9 mouse cellular contexts compared by ENCODE assay signal in the genomic region with DNA sequence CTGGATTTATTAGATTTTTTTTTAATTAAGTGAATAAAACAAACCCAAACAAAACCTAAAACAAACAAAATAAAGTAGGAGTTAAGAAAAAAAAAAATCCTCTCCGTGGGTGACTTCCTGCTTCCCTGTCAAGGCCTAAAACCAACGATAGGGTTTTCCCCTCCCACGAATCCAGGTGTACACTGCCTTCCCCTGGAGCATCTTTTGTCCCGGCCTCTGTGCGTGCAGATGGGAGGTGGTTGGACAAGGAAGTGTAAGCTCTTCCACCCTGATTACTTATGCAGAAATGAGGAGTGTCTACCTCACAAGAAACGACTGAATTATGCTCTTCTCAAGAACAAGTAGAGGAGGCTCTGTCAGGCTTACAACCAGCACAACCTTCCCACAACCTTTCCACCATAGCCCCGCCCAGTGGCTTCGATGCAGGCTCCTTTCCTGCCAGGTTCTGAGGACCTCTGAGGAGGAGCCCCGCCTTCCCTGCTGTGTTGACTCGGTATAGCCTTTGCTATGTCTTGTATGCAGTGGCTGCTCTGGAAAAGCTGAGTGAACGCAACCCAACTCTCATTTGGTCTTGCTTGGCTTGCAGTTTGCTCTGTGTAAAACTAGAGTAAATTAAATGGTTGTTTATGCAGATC. TPM values are rescaled to one million over a fixed set of nuclear protein-coding genes. Genes with fewer than 3 reads are reported as not detected.
A peak's percentile ranks its signal among the peaks of the same experiment; 100 is the strongest.
DNase-seq lines count a peak whose midpoint lies in the region; ATAC-seq lines count a peak whose summit lies in the region.
"Had no signal": no experiment of that assay in that cellular context is flagged by ENCODE, and none has a peak within 500 bp of the region (broad histone marks: within the 10 kb centered on the region; RNA-seq: fewer than 3 reads in every experiment).

No protein-coding gene starts in this region.

- H3K9me3 ChIP-seq in forebrain, embryonic 13.5 days (replicated peaks) = no peaks in the 10 kb centered on the region
- H3K9me3 ChIP-seq in midbrain, embryonic 15.5 days = no peaks in the 10 kb centered on the region

- H3K9ac ChIP-seq in forebrain, embryonic 13.5 days = no peak overlapping the region
- no peak overlapping the region for H3K9ac ChIP-seq in midbrain, embryonic 15.5 days

- DNase-seq in cerebellum, postnatal 10 days = peak; percentile 31 to 45
- peak; percentile 52 for DNase-seq in CD4-positive helper T cell, adult 2 months (ENCODE audit: low read depth, low spot score)
- peak; percentile 12 to 44 for DNase-seq in kidney, postnatal 25 days
- no peak for DNase-seq in frontal cortex, postnatal 10 days (ENCODE audit: low spot score in 2 of 2)
- DNase-seq in left cerebral cortex, adult 18-20 months (ENCODE audit: low spot score in 2 of 2) = no peak

- no peaks in the 10 kb centered on the region for H3K36me3 ChIP-seq in forebrain, embryonic 13.5 days (ENCODE audit: poor library complexity, severe bottlenecking)
- H3K36me3 ChIP-seq in midbrain, embryonic 15.5 days (replicated peaks) = no peaks in the 10 kb centered on the region

- no peak overlapping the region for H3K4me3 ChIP-seq in forebrain, embryonic 13.5 days
- H3K4me3 ChIP-seq in midbrain, embryonic 15.5 days = peak overlapping the region; percentile 19; the same call in 1 of the 2 replicates

- H3K27me3 ChIP-seq in forebrain, embryonic 13.5 days = no peaks in the 10 kb centered on the region
- no peaks in the 10 kb centered on the region for H3K27me3 ChIP-seq in midbrain, embryonic 15.5 days (replicated peaks)

- 16% methylated on average over 11 of the region's 11 CpGs for WGBS in forebrain, embryonic 13.5 days
- WGBS in midbrain, embryonic 15.5 days = 11% methylated on average over 11 of the region's 11 CpGs

- 0 out of 2 replicates have a peak overlapping the region, but pooled peaks have one; percentile 10 for H3K27ac ChIP-seq in forebrain, embryonic 13.5 days
- peak overlapping the region; percentile 74 for H3K27ac ChIP-seq in midbrain, embryonic 15.5 days

- H3K4me1 ChIP-seq in forebrain, embryonic 13.5 days = peaks cover 10% of the 10 kb centered on the region; the same call in 1 of the 2 replicates
- H3K4me1 ChIP-seq in midbrain, embryonic 15.5 days = peaks cover 19% of the 10 kb centered on the region

- H3K4me2 ChIP-seq in forebrain, embryonic 13.5 days = peak overlapping the region; percentile 37
- H3K4me2 ChIP-seq in midbrain, embryonic 15.5 days = peak overlapping the region; percentile 43

- no peak for ATAC-seq in cerebellum, adult (ENCODE audit: insufficient number of reproducible peaks, low FRiP score, low TSS enrichment)
- peak; percentile 48 for ATAC-seq in forebrain, embryonic 13.5 days
- ATAC-seq in midbrain, embryonic 15.5 days (replicated peaks) = peak; percentile 68

RNA-seq across cellular contexts. Expression of gene Abhd12b, which starts 5.2 kb away (rescaled TPM):
- not detected in 2 replicates for polyA plus RNA-seq in forebrain, embryonic 13.5 days (2015; fragmentation: Nextera tagmentation; extraction: Ambion mirVana)
- polyA plus RNA-seq in midbrain, embryonic 15.5 days (2015; fragmentation: Nextera tagmentation; extraction: Ambion mirVana) = 0.27 and 0.28 TPM in 2 replicates
- not detected for total RNA-seq in left cerebral cortex, adult 18-20 months (2021)
- polyA plus RNA-seq: C2C12 had no signal

RNA-seq across cellular contexts. Expression of gene Nin, which starts 35.2 kb away (rescaled TPM):
- 14.1 and 14.5 TPM in 2 replicates for polyA plus RNA-seq in forebrain, embryonic 13.5 days (2015; fragmentation: Nextera tagmentation; extraction: Ambion mirVana)
- polyA plus RNA-seq in midbrain, embryonic 15.5 days (2015; fragmentation: Nextera tagmentation; extraction: Ambion mirVana) = 14.1 and 15.9 TPM in 2 replicates
- total RNA-seq in left cerebral cortex, adult 18-20 months (2021) = 10 to 100 TPM; 54.0 to 66.9 TPM

Comparison
In these comparisons a context has a peak if more than half of its experiments do, and no peak if none do; other contexts are left out.
1. DNase-seq: peak in cerebellum, postnatal 10 days (2 of 2), CD4-positive helper T cell, adult 2 months (single experiment) and kidney, postnatal 25 days (2 of 2); none in frontal cortex, postnatal 10 days (0 of 2) and left cerebral cortex, adult 18-20 months (0 of 2).